Mouse (Mus musculus): Measurements from ENCODE around the gene Gm37419. TPM values are rescaled to one million over a fixed set of nuclear protein-coding genes. Genes with fewer than 3 reads are reported as not detected.

The Gm37419 gene
- total RNA-seq, 2 experiments from 2014 or later: not detected

GRCm38 (mm10) chr16:23982891-23983588 is 5.2 kb upstream of the Gm37419 start:
- H3K27ac ChIP-seq: peak overlapping the region; percentile 99
- peak overlapping the region; percentile 94 for H3K4me3 ChIP-seq
- peak; percentile 71 to 82 for DNase-seq (ENCODE audit: low spot score in 2 of 2)
- peak; percentile 87 for TF ChIP-seq CTCF (conservative IDR thresholded peaks at IDR 0.05)

- peak overlapping the region; percentile 99 for H3K27ac ChIP-seq
Observed at GRCm38 (mm10) chr16:23984183-23984582, 4.1 kb upstream of the Gm37419 start.

GRCm38 (mm10) chr16:23984760-23985466 is 3.4 kb upstream of the Gm37419 start:
- TF ChIP-seq CTCF (conservative IDR thresholded peaks at IDR 0.05): no peak
- H3K27ac ChIP-seq: peak overlapping the region; percentile 99
- DNase-seq (ENCODE audit: low spot score in 2 of 2): peak in 1 of 2 experiments; percentile 44
- peak overlapping the region; percentile 94 for H3K4me3 ChIP-seq

More at GRCm38 (mm10) chr16:23984183-23984582, 4.1 kb upstream of the Gm37419 start:
- peak; percentile 92 for TF ChIP-seq CTCF (conservative IDR thresholded peaks at IDR 0.05)
- peak overlapping the region; percentile 94 for H3K4me3 ChIP-seq
- peak; percentile 86 to 92 for DNase-seq (ENCODE audit: low spot score in 2 of 2)

GRCm38 (mm10) chr16:23985467-23985861 is 2.8 kb upstream of the Gm37419 start:
- no peak for DNase-seq (ENCODE audit: low spot score in 2 of 2)
- TF ChIP-seq CTCF (conservative IDR thresholded peaks at IDR 0.05): peak; percentile 82
- Histone ChIP-seq H3K27ac (peak overlapping the region; percentile 99), H3K4me3 (peak overlapping the region; percentile 94)

GRCm38 (mm10) chr16:23986176-23986575 is 2.1 kb upstream of the Gm37419 start:
- no peak for DNase-seq (ENCODE audit: low spot score in 2 of 2)
- H3K27ac ChIP-seq: peak overlapping the region; percentile 99
- no peak for TF ChIP-seq CTCF (conservative IDR thresholded peaks at IDR 0.05)
- peak overlapping the region; percentile 94 for H3K4me3 ChIP-seq

- no peak for TF ChIP-seq CTCF (conservative IDR thresholded peaks at IDR 0.05)
- no peak for DNase-seq (ENCODE audit: low spot score in 2 of 2)
- H3K4me3 ChIP-seq: peak overlapping the region; percentile 94
- peak overlapping the region; percentile 99 for H3K27ac ChIP-seq
Observed at GRCm38 (mm10) chr16:23986871-23987270, 1.4 kb upstream of the Gm37419 start.

GRCm38 (mm10) chr16:23987341-23988156 is 733 bp upstream of the Gm37419 start:
- peak overlapping the region; percentile 94 for H3K4me3 ChIP-seq
- peak overlapping the region; percentile 99 for H3K27ac ChIP-seq
- no peak for TF ChIP-seq CTCF (conservative IDR thresholded peaks at IDR 0.05)
- DNase-seq (ENCODE audit: low spot score in 2 of 2): no peak

- no peak for DNase-seq (ENCODE audit: low spot score in 2 of 2)
- TF ChIP-seq CTCF (conservative IDR thresholded peaks at IDR 0.05): no peak
- H3K27ac ChIP-seq: peak overlapping the region; percentile 99
- peak overlapping the region; percentile 94 for H3K4me3 ChIP-seq
Observed at GRCm38 (mm10) chr16:23988157-23988465, 171 bp upstream of the Gm37419 start.

- no peak for DNase-seq (ENCODE audit: low spot score in 2 of 2)
- no peak for TF ChIP-seq CTCF (conservative IDR thresholded peaks at IDR 0.05)
Observed at GRCm38 (mm10) chr16:23989209-23990160, 1.2 kb downstream of the Gm37419 start.

GRCm38 (mm10) chr16:23990161-23990970 is 2.1 kb downstream of the Gm37419 start:
- H3K27ac ChIP-seq: peak overlapping the region; percentile 99
- no peak for TF ChIP-seq CTCF (conservative IDR thresholded peaks at IDR 0.05)
- peak overlapping the region; percentile 94 for H3K4me3 ChIP-seq
- no peak for DNase-seq (ENCODE audit: low spot score in 2 of 2)

More at GRCm38 (mm10) chr16:23989209-23990160, 1.2 kb downstream of the Gm37419 start:
- Histone ChIP-seq H3K4me3 (peak overlapping the region; percentile 94), H3K27ac (peak overlapping the region; percentile 99)

- H3K27ac ChIP-seq: peak overlapping the region; percentile 99
- peak; percentile 86 to 96 for DNase-seq (ENCODE audit: low spot score in 2 of 2)
- H3K4me3 ChIP-seq: peak overlapping the region; percentile 94
- TF ChIP-seq CTCF (conservative IDR thresholded peaks at IDR 0.05): peak; percentile 98
Observed at GRCm38 (mm10) chr16:23991170-23991569, 2.9 kb downstream of the Gm37419 start.

Data from layer of hippocampus, adult 2 months (tissue).